Mouse (Mus musculus) thymus, adult 2 months (tissue): ENCODE measurements around the gene Ints1. TPM values are rescaled to one million over a fixed set of nuclear protein-coding genes. Genes with fewer than 3 reads are reported as not detected.

Experiments
- DNase-seq: peaks from one replicate; pipeline ENCODE4 v3.0.0; 2021
- H3K27ac ChIP-seq: fragments of 200-500 bp; 2 replicates; pipeline ENCODE4 v1.5.1; 2012; ENCODE audit warnings: low read length, control low read depth; ENCODE audit not compliant: control insufficient read depth, insufficient read depth
- H3K27me3 ChIP-seq: fragments of 200-500 bp; 2 replicates; pipeline ENCODE4 v1.6.1; 2012; ENCODE audit warnings: mild to moderate bottlenecking, low read length, moderate library complexity, mixed read lengths; ENCODE audit not compliant: control insufficient read depth, insufficient read depth
- H3K36me3 ChIP-seq: fragments of 200-500 bp; 2 replicates; pipeline ENCODE4 v1.6.1; 2012; ENCODE audit warnings: mild to moderate bottlenecking, low read length, moderate library complexity; ENCODE audit not compliant: control insufficient read depth, insufficient read depth
- H3K4me1 ChIP-seq: fragments of 200-500 bp; replicated peaks from 2 replicates; pipeline ENCODE4 v1.6.1; 2012; ENCODE audit warnings: low read length; ENCODE audit not compliant: control insufficient read depth, insufficient read depth
- H3K4me3 ChIP-seq: fragments of 200-500 bp; 2 replicates; pipeline ENCODE4 v1.5.1; 2012; ENCODE audit warnings: mild to moderate bottlenecking, low read length, control low read depth, moderate library complexity; ENCODE audit not compliant: control insufficient read depth, insufficient read depth
- CTCF ChIP-seq: fragments of 200-500 bp; IDR thresholded peaks from 2 replicates; pipeline ENCODE4 v1.5.1; 2012; ENCODE audit warnings: mild to moderate bottlenecking, control low read depth, low read length, moderate library complexity, borderline replicate concordance; ENCODE audit not compliant: control insufficient read depth, poor library complexity, insufficient read depth; ENCODE audit errors: extremely low read depth
- POLR2A ChIP-seq: fragments of 200-500 bp; IDR thresholded peaks from 2 replicates; pipeline ENCODE4 v1.6.1; 2012; ENCODE audit warnings: mild to moderate bottlenecking, low read length, control low read depth, moderate library complexity; ENCODE audit not compliant: control insufficient read depth, poor library complexity, insufficient read depth; ENCODE audit errors: extremely low read depth
- WGBS: fragments of 180-500 bp; shearing (Covaris S2); methylation state at CpG from one replicate; pipeline ENCODE4 v1.1.7; 2018; 5-methylcytosine and 5-hydroxymethylcytosine counted together
- polyA plus RNA-seq: library from polyadenylated mRNA; depleted of rRNA; stranded (reverse); fragments of >200 nt; gene quantifications from 2 replicates; pipeline ENCODE4 v1.2.3, GENCODE M21; 2012

The Ints1 gene
- polyA plus RNA-seq, 1 experiment, result 214 TPM

DNA sequence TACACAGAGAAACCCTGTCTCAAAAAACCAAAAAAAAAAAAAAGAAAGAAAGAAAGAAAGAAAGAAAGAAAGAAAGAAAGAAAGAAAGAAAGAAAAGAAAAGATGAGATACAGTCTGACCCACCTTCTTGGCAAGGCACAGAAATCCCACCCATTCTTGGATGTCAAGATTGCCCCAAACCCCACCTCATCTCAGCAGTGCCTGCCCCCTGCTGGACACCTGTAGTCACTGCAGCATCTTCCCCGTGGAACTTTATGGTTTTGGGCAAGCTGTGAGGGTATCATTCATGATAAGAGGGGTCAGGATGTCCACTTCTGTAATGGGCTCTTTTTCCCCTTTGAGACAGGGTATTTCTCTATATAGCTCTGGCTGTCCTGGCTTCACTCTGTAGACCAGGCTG, 41.8 kb upstream of the Ints1 start:
- DNase-seq, result peak; percentile 27
- H3K4me1 ChIP-seq, result no peaks in the 10 kb centered on the region
- TF ChIP-seq CTCF (peak; percentile 65; the same call in 1 of the 2 replicates), POLR2A (no peak)
- 0% methylated on average over 1 of the region's 1 CpGs for WGBS
- no peak overlapping the region for H3K4me3 ChIP-seq
- H3K27me3 ChIP-seq, result no peaks in the 10 kb centered on the region
- H3K36me3 ChIP-seq, result 0 out of 2 replicates have a peak, but pooled peaks cover 4% of the 10 kb centered on the region
- no peak overlapping the region for H3K27ac ChIP-seq

DNA sequence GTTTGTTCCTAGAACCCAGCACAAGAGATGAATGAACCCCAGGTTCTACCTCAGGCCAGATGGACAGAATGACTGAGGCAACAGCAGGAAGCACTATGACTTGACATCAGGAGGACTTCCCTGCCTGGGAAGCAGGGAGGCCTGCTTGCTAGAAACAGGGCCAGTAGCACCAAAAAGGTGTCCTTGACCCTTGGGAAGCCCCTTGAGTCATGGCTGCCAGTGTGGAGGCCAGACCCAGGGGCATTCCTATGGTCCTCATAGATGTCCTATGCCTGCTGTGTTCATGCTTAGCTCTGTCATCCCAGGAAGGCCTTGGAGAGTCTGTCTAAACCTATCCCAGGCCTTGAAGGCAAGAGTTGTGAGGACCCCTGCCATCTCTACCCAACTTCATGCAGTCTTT, 41.0 kb upstream of the Ints1 start:
- Histone ChIP-seq H3K27ac (no peak overlapping the region), H3K4me1 (no peaks in the 10 kb centered on the region), H3K36me3 (no peaks in the 10 kb centered on the region), H3K4me3 (no peak overlapping the region), H3K27me3 (no peaks in the 10 kb centered on the region)
- TF ChIP-seq POLR2A, result no peak
- TF ChIP-seq CTCF, result no peak
- DNase-seq, result no peak

DNA sequence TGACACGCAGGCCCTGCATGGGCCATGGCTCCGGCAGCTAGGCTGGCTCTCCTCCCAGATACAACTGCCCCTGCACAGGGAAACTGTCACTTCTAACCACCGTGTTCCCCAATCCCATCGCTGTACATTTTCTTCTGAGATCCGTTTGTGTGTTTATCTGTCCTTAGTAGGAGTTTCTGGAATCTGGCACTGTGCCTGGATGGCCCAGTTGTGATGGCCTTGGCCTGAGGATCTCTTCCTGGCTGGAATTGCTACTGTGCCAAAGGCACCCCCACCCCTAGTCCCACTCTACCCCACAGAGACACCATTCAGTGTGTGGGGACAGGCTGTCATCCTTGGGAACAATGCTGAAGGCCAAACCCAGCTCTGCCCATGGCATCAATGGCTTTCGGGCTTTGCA, 40.5 kb upstream of the Ints1 start:
- TF ChIP-seq CTCF (no peak), POLR2A (no peak)
- Histone ChIP-seq H3K36me3 (no peaks in the 10 kb centered on the region), H3K27ac (no peak overlapping the region), H3K4me1 (no peaks in the 10 kb centered on the region), H3K27me3 (no peaks in the 10 kb centered on the region), H3K4me3 (no peak overlapping the region)
- WGBS, result 93% methylated on average over 6 of the region's 6 CpGs
- no peak for DNase-seq

- H3K4me3 ChIP-seq, result no peak overlapping the region
- H3K27ac ChIP-seq, result no peak overlapping the region
These were observed 38.5 kb upstream of the Ints1 start for GRCm38 (mm10) chr5:139813963-139814381.

GRCm38 (mm10) chr5:139813126-139813490, 37.6 kb upstream of the Ints1 start:
- no peak for DNase-seq
- Histone ChIP-seq H3K27me3 (no peaks in the 10 kb centered on the region), H3K27ac (no peak overlapping the region), H3K4me1 (no peaks in the 10 kb centered on the region), H3K4me3 (no peak overlapping the region), H3K36me3 (no peaks in the 10 kb centered on the region)
- no peak for TF ChIP-seq CTCF
- no peak for TF ChIP-seq POLR2A
- 59% methylated on average over 10 of the region's 10 CpGs for WGBS

More at GRCm38 (mm10) chr5:139813963-139814381, 38.5 kb upstream of the Ints1 start:
- TF ChIP-seq CTCF, result no peak
- no peak for TF ChIP-seq POLR2A
- no peaks in the 10 kb centered on the region for H3K27me3 ChIP-seq
- H3K4me1 ChIP-seq, result no peaks in the 10 kb centered on the region
- DNase-seq, result no peak
- no peaks in the 10 kb centered on the region for H3K36me3 ChIP-seq
- WGBS, result 56% methylated on average over 13 of the region's 13 CpGs

GRCm38 (mm10) chr5:139812398-139813125, 37.1 kb upstream of the Ints1 start:
- Histone ChIP-seq H3K27me3 (no peaks in the 10 kb centered on the region), H3K4me1 (no peaks in the 10 kb centered on the region), H3K4me3 (no peak overlapping the region), H3K36me3 (no peaks in the 10 kb centered on the region), H3K27ac (no peak overlapping the region)
- 86% methylated on average over 20 of the region's 20 CpGs for WGBS
- no peak for DNase-seq
- no peak for TF ChIP-seq CTCF
- no peak for TF ChIP-seq POLR2A

- no peak for TF ChIP-seq CTCF
- TF ChIP-seq POLR2A, result no peak
- Histone ChIP-seq H3K4me1 (no peaks in the 10 kb centered on the region), H3K36me3 (no peaks in the 10 kb centered on the region), H3K27ac (no peak overlapping the region), H3K4me3 (no peak overlapping the region), H3K27me3 (no peaks in the 10 kb centered on the region)
- WGBS, result 80% methylated on average over 15 of the region's 15 CpGs
- no peak for DNase-seq
These were observed 36.4 kb upstream of the Ints1 start for GRCm38 (mm10) chr5:139811677-139812397.
